Mouse (Mus musculus): Measurements from ENCODE around the gene Spata17. TPM values are rescaled to one million over a fixed set of nuclear protein-coding genes. Genes with fewer than 3 reads are reported as not detected.

Gene Spata17
- polyA plus RNA-seq, 1 experiment from 2014 or later = 1.8 TPM

- WGBS = 95% methylated on average over 13 of the region's 13 CpGs
- no peaks in the 10 kb centered on the region for H3K27me3 ChIP-seq (ENCODE audit: low read depth, poor library complexity, severe bottlenecking)
- H3K4me3 ChIP-seq = no peak overlapping the region
- peaks cover 52% of the 10 kb centered on the region for H3K36me3 ChIP-seq
- no peak overlapping the region for H3K27ac ChIP-seq (replicated peaks)
- H3K9me3 ChIP-seq (replicated peaks) = no peaks in the 10 kb centered on the region
- no peaks in the 10 kb centered on the region for H3K4me1 ChIP-seq
- DNase-seq (ENCODE audit: low spot score) = no peak
These were observed 13.3 kb upstream of the Spata17 start for GRCm38 (mm10) chr1:187228414-187229146.

- no peak for DNase-seq (ENCODE audit: low spot score)
- H3K4me3 ChIP-seq = no peak overlapping the region
- peaks cover 42% of the 10 kb centered on the region for H3K36me3 ChIP-seq
- 89% methylated on average over 11 of the region's 11 CpGs for WGBS
- H3K27ac ChIP-seq (replicated peaks) = no peak overlapping the region
- no peaks in the 10 kb centered on the region for H3K27me3 ChIP-seq (ENCODE audit: low read depth, poor library complexity, severe bottlenecking)
- no peaks in the 10 kb centered on the region for H3K9me3 ChIP-seq (replicated peaks)
- H3K4me1 ChIP-seq = no peaks in the 10 kb centered on the region
These were observed 11.2 kb upstream of the Spata17 start for GRCm38 (mm10) chr1:187226328-187227025.

GRCm38 (mm10) chr1:187220756-187221155 lies 5.5 kb upstream of the Spata17 start:
- no peak for DNase-seq (ENCODE audit: low spot score)
- WGBS = 84% methylated on average over 6 of the region's 6 CpGs
- Histone ChIP-seq H3K27ac (replicated peaks) (no peak overlapping the region), H3K4me1 (peaks cover 8% of the 10 kb centered on the region), H3K27me3 (ENCODE audit: low read depth, poor library complexity, severe bottlenecking) (no peaks in the 10 kb centered on the region), H3K9me3 (replicated peaks) (no peaks in the 10 kb centered on the region), H3K4me3 (no peak overlapping the region), H3K36me3 (peaks cover 7% of the 10 kb centered on the region)

- Histone ChIP-seq H3K4me3 (no peak overlapping the region), H3K36me3 (no peaks in the 10 kb centered on the region), H3K9me3 (replicated peaks) (no peaks in the 10 kb centered on the region), H3K4me1 (peaks cover 12% of the 10 kb centered on the region), H3K27me3 (ENCODE audit: low read depth, poor library complexity, severe bottlenecking) (no peaks in the 10 kb centered on the region), H3K27ac (replicated peaks) (no peak overlapping the region)
- 95% methylated on average over 9 of the region's 9 CpGs for WGBS
- DNase-seq (ENCODE audit: low spot score) = no peak
These were observed 1.6 kb upstream of the Spata17 start for GRCm38 (mm10) chr1:187216620-187217410.

- 0 out of 2 replicates have a peak, but pooled peaks cover 4% of the 10 kb centered on the region for H3K4me1 ChIP-seq
- DNase-seq (ENCODE audit: low spot score) = no peak
- 91% methylated on average over 4 of the region's 4 CpGs for WGBS
- no peak overlapping the region for H3K27ac ChIP-seq (replicated peaks)
- no peaks in the 10 kb centered on the region for H3K27me3 ChIP-seq (ENCODE audit: low read depth, poor library complexity, severe bottlenecking)
- no peaks in the 10 kb centered on the region for H3K36me3 ChIP-seq
- H3K9me3 ChIP-seq (replicated peaks) = no peaks in the 10 kb centered on the region
- no peak overlapping the region for H3K4me3 ChIP-seq
These were observed 4.5 kb downstream of the Spata17 start for GRCm38 (mm10) chr1:187210736-187211135.

GRCm38 (mm10) chr1:187209496-187209895 lies 5.8 kb downstream of the Spata17 start:
- DNase-seq (ENCODE audit: low spot score) = no peak
- no peaks in the 10 kb centered on the region for H3K27me3 ChIP-seq (ENCODE audit: low read depth, poor library complexity, severe bottlenecking)
- no peaks in the 10 kb centered on the region for H3K36me3 ChIP-seq
- H3K9me3 ChIP-seq (replicated peaks) = no peaks in the 10 kb centered on the region
- no peak overlapping the region for H3K4me3 ChIP-seq
- WGBS = 62% methylated on average over 4 of the region's 4 CpGs
- no peak overlapping the region for H3K27ac ChIP-seq (replicated peaks)
- no peaks in the 10 kb centered on the region for H3K4me1 ChIP-seq

- H3K27me3 ChIP-seq (ENCODE audit: low read depth, poor library complexity, severe bottlenecking) = no peaks in the 10 kb centered on the region
- no peak overlapping the region for H3K4me3 ChIP-seq
- no peak overlapping the region for H3K27ac ChIP-seq (replicated peaks)
- H3K4me1 ChIP-seq = no peaks in the 10 kb centered on the region
- H3K9me3 ChIP-seq (replicated peaks) = no peaks in the 10 kb centered on the region
- WGBS = 87% methylated on average over 6 of the region's 6 CpGs
- no peaks in the 10 kb centered on the region for H3K36me3 ChIP-seq
- no peak for DNase-seq (ENCODE audit: low spot score)
These were observed 9.8 kb downstream of the Spata17 start for GRCm38 (mm10) chr1:187205506-187205905.

GRCm38 (mm10) chr1:187178546-187178945 lies 36.7 kb downstream of the Spata17 start:
- Histone ChIP-seq H3K4me1 (no peaks in the 10 kb centered on the region), H3K27me3 (ENCODE audit: low read depth, poor library complexity, severe bottlenecking) (no peaks in the 10 kb centered on the region), H3K36me3 (no peaks in the 10 kb centered on the region), H3K9me3 (replicated peaks) (no peaks in the 10 kb centered on the region), H3K4me3 (no peak overlapping the region), H3K27ac (replicated peaks) (no peak overlapping the region)
- 69% methylated on average over 1 of the region's 1 CpGs for WGBS
- no peak for DNase-seq (ENCODE audit: low spot score)

GRCm38 (mm10) chr1:187175991-187176390 lies 39.3 kb downstream of the Spata17 start:
- WGBS = 91% methylated on average over 1 of the region's 1 CpGs
- no peak overlapping the region for H3K27ac ChIP-seq (replicated peaks)
- peaks cover 5% of the 10 kb centered on the region; the same call in 1 of the 2 replicates for H3K4me1 ChIP-seq

GRCm38 (mm10) chr1:187170361-187170760 lies 44.9 kb downstream of the Spata17 start:
- no peaks in the 10 kb centered on the region for H3K36me3 ChIP-seq
- 81% methylated on average over 3 of the region's 3 CpGs for WGBS
- no peak overlapping the region for H3K4me3 ChIP-seq
- no peak overlapping the region for H3K27ac ChIP-seq (replicated peaks)
- H3K4me1 ChIP-seq = peaks cover 5% of the 10 kb centered on the region; the same call in 1 of the 2 replicates
- H3K9me3 ChIP-seq (replicated peaks) = no peaks in the 10 kb centered on the region
- no peak for DNase-seq (ENCODE audit: low spot score)
- H3K27me3 ChIP-seq (ENCODE audit: low read depth, poor library complexity, severe bottlenecking) = no peaks in the 10 kb centered on the region

More at GRCm38 (mm10) chr1:187175991-187176390, 39.3 kb downstream of the Spata17 start:
- Histone ChIP-seq H3K36me3 (no peaks in the 10 kb centered on the region), H3K27me3 (ENCODE audit: low read depth, poor library complexity, severe bottlenecking) (no peaks in the 10 kb centered on the region), H3K4me3 (no peak overlapping the region), H3K9me3 (replicated peaks) (no peaks in the 10 kb centered on the region)
- DNase-seq (ENCODE audit: low spot score) = no peak

- WGBS = 69% methylated on average over 7 of the region's 7 CpGs
- Histone ChIP-seq H3K9me3 (replicated peaks) (no peaks in the 10 kb centered on the region), H3K4me1 (peaks cover 5% of the 10 kb centered on the region; the same call in 1 of the 2 replicates), H3K27ac (replicated peaks) (no peak overlapping the region), H3K36me3 (no peaks in the 10 kb centered on the region), H3K27me3 (ENCODE audit: low read depth, poor library complexity, severe bottlenecking) (no peaks in the 10 kb centered on the region), H3K4me3 (no peak overlapping the region)
- DNase-seq (ENCODE audit: low spot score) = no peak
These were observed 45.6 kb downstream of the Spata17 start for GRCm38 (mm10) chr1:187169646-187170045.

- Histone ChIP-seq H3K27me3 (ENCODE audit: low read depth, poor library complexity, severe bottlenecking) (no peaks in the 10 kb centered on the region), H3K9me3 (replicated peaks) (no peaks in the 10 kb centered on the region), H3K4me1 (no peaks in the 10 kb centered on the region), H3K27ac (replicated peaks) (no peak overlapping the region), H3K36me3 (no peaks in the 10 kb centered on the region), H3K4me3 (no peak overlapping the region)
- DNase-seq (ENCODE audit: low spot score) = no peak
These were observed 51.7 kb downstream of the Spata17 start for GRCm38 (mm10) chr1:187163571-187163970.

Measured in midbrain, embryonic 10.5 days (tissue).